Mouse (Mus musculus) gastrocnemius, postnatal 25 days (tissue): ENCODE results near the gene Ift172. TPM values are rescaled to one million over a fixed set of nuclear protein-coding genes. Genes with fewer than 3 reads are reported as not detected.

Source experiments
- DNase-seq: peaks from one replicate; pipeline ENCODE4 v3.0.0; 2022
- total RNA-seq, 2 experiments: library from RNA; stranded (reverse); gene quantifications; 1 replicate in 1 of 2; 2 replicates in 1 of 2; pipeline ENCODE4 v1.2.3; 2021

Gene Ift172
- total RNA-seq, 2 experiments from 2014 or later = 21.0 to 24.4 TPM

DNA sequence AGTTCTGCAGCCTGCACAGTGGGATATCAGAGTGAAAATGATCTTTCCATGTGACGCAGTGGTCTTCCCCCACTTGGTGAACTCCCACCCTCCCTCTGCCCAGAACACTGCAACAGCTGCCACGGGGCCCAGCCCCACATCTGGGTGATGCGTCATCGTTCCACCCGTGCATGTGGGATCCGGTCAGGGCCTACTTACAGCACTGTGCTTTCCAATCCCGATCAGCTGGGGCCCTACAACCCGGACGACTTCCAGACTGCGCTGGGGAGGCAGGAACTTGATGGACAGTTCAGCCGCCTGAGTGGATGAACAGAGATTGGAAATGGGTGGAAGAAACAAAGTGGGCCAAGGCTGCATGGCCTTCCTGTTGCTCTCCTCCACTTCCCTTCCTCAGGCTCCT lies 33.3 kb downstream of the Ift172 start:
- DNase-seq = no peak

GRCm38 (mm10) chr5:31255971-31256370 lies 34.9 kb downstream of the Ift172 start:
- DNase-seq = no peak

DNA sequence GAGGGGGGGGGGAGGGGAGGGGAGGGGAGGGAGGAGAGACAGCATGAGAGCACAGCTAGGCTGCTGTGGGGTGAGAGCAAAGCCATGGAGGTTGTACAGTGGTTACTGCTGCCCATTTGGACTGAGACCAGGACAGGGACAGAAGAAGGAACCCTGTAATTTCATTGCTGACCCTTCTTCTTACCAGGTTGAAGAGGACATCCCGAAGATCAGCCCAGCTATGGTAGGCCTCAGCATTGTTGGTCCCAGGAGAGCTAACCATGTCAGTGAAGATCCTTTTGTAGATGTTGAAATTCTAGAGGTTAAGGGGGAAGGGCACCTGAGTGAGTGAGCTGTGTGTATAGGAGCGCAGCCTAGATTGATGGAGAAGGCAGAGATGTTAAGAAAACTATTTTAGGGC lies 35.5 kb downstream of the Ift172 start:
- DNase-seq = no peak

- no peak for DNase-seq
Observed at GRCm38 (mm10) chr5:31254901-31255300, 36.0 kb downstream of the Ift172 start.

DNA sequence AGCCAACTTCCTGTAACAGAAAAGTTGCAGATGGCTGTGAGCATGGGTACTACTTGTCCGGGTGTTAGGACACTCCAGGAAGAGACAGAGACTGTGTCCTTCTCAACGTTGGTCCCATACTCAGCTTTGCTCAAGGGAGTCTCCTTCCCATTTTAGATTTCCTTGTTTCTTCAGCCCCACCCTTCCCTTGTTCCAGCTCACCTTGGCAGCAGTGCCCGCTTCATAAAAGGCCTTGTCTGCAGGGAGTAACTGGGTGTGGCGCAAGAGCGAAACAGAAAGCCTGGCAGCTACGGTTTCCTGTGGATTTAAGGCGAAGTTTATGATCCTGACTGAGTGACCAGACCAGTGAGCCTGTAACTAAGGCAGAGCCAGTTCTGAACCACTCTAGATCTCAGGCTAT lies 36.5 kb downstream of the Ift172 start:
- DNase-seq = peak; percentile 47

- DNase-seq = no peak
Observed at GRCm38 (mm10) chr5:31253806-31254205, 37.1 kb downstream of the Ift172 start.

- DNase-seq = no peak
Observed at GRCm38 (mm10) chr5:31252795-31253545, 37.9 kb downstream of the Ift172 start.

DNA sequence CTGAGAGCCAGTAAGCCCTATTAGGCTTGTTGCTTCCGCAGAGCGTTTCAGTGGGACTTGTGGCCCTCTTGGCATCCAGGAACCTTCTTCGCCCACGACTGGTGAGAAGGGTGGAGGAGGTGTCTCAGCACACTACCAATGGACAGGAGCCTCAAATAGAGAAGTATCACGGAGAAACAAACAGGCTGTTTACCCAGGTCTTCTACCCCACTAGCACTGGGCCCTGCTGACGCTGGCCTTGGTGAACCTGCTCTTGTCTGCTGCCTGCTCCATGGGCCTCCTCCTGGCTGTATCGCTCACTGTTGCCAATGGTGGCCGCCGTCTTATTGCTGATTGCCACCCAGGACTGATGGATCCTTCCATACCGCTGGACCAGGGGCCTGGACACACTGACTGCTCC lies 38.8 kb downstream of the Ift172 start:
- no peak for DNase-seq

- DNase-seq = no peak
Observed at GRCm38 (mm10) chr5:31251541-31252101, 39.3 kb downstream of the Ift172 start, which contains the start of gene Krtcap3. Gene Krtcap3, plus strand, starts transcription at chr5:31251691.

GRCm38 (mm10) chr5:31250716-31251115 lies 40.2 kb downstream of the Ift172 start:
- DNase-seq = no peak

GRCm38 (mm10) chr5:31242191-31242590 lies 48.7 kb downstream of the Ift172 start:
- no peak for DNase-seq

DNA sequence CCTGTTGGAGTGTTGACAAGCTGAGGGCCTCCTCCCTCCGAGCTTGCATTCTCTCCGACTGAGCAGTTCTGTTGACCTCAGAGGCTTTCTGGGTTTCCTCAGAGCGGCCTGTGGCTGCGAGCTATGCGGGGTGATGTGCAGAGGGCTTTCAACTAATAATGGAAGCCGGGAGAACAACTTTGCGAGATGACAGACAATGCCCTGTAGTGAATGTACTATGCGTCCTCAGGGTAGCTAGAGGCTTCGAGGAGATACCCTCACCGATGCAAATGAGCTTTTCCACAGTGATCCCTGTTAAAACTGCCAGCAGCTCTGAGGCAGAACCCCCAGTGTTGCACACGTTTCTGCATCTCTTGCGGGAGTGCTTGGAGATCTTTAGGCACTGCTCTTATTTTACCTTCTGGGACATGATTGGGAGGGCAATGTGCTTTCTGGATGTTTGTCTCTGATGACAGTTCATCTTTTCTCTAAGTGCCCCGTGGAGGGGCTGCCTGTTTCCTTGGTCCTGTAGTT lies 49.3 kb downstream of the Ift172 start:
- DNase-seq = no peak

GRCm38 (mm10) chr5:31240637-31241521 lies 50.0 kb downstream of the Ift172 start, which contains the start of the genes Nrbp1 and Gm9970:
Gene Nrbp1, plus strand, starts transcription at chr5:31240864.
Gene Gm9970, minus strand, starts transcription at chr5:31241232.
- peak; percentile 97 for DNase-seq

GRCm38 (mm10) chr5:31226641-31227040 lies 64.3 kb downstream of the Ift172 start:
- no peak for DNase-seq

GRCm38 (mm10) chr5:31222696-31223095 lies 68.2 kb downstream of the Ift172 start:
- DNase-seq = no peak

GRCm38 (mm10) chr5:31221304-31221945 lies 69.5 kb downstream of the Ift172 start:
- no peak for DNase-seq

GRCm38 (mm10) chr5:31220448-31221303 lies 70.2 kb downstream of the Ift172 start, which contains the start of gene Ppm1g:
Gene Ppm1g, minus strand, starts transcription at chr5:31220687.
- peak; percentile 97 for DNase-seq

GRCm38 (mm10) chr5:31219911-31220447 lies 70.9 kb downstream of the Ift172 start:
- DNase-seq = no peak

DNA sequence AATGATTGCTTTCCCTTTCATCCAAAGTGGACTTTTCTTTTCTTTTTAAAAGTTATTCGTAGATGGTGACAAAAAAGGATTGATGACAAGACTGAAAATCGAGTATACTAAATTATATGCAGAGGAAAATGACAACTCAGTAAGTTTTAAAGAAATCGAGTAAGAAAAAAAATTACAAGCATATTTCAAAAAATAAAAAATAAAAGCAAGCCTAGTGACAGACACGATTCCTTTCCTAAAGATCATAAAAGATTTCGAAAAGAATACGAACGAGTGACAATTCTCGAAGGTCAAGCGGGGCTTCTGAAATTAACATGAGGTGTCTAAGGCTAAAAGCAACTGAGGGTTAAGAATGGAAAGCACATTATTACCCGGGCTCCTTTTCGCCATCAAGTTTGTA lies 71.4 kb downstream of the Ift172 start:
- no peak for DNase-seq

- DNase-seq = no peak
Observed at GRCm38 (mm10) chr5:31219070-31219469, 71.8 kb downstream of the Ift172 start.

- DNase-seq = no peak
Observed at GRCm38 (mm10) chr5:31218294-31218693, 72.6 kb downstream of the Ift172 start.
